8 mouse cellular contexts compared by ENCODE assay signal in the genomic region with DNA sequence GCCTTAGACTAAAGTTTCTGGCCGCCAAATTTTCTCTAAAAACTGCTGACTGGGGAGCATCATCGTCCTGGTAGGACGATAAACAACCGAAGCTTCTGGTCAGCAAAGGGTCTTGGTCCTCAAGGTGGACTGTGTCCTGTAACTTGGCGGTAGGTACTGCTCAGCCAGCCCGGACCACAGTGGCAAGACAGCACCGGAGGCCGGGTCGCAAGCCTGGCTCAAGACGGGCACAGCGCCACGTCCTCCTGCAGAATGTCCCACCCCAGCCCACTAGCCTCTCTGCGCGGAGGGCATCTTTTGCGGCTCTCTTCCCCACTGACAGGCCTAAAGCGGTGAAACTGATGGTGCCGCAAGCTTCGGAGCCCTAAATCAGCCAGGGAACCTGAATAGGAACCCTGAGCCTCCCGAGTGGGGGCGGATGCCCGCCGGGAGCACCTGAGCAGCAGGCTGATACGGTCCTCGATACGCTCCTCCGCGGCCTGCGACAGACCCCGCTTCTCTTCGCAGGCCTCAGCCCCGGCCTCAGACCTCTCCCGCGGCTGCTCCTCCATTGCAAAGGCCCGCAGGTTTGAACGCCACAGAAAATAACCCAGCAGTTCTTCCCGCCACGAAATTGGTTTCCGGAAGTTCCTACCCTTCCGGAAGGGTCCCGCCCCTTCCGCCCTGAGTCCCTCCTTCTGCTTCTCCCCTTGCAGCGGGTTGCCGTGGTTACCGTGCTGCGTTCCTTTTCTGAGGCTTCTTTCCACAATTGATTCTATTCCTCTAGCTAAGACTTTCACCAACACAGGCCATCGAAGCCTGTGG. TPM values are rescaled to one million over a fixed set of nuclear protein-coding genes. Genes with fewer than 3 reads are reported as not detected.
A peak's percentile ranks its signal among the peaks of the same experiment; 100 is the strongest.
DNase-seq lines count a peak whose midpoint lies in the region; ATAC-seq lines count a peak whose summit lies in the region.

A gene (minus strand): TSS at position 648 of the 804 bp plus-strand sequence.

- H3K27me3 ChIP-seq in intestine, embryonic 14.5 days (replicated peaks; ENCODE audit: control insufficient read depth, insufficient read depth, low read length) = no peaks in the 10 kb centered on the region

- H3K4me2 ChIP-seq in intestine, embryonic 14.5 days (ENCODE audit: low read length) = peak within 1 kb of the TSS; percentile 97

- H3K9me3 ChIP-seq in intestine, embryonic 14.5 days (ENCODE audit: control insufficient read depth, low read length) = no peaks in the 10 kb centered on the region

- H3K27ac ChIP-seq in intestine, embryonic 14.5 days (ENCODE audit: low read depth) = peak within 1 kb of the TSS; percentile 9; the same call in 1 of the 2 replicates

- peak within 1 kb of the TSS; percentile 91 for H3K4me3 ChIP-seq in intestine, embryonic 14.5 days (ENCODE audit: low read depth, low read length)

- peak; percentile 90 for ATAC-seq in intestine, embryonic 14.5 days (replicated peaks; ENCODE audit: low FRiP score, low TSS enrichment, low read depth)

- under 1% methylated on average over 46 of the region's 46 CpGs for WGBS in intestine, embryonic 14.5 days

- intact Hi-C loops in gastrocnemius, postnatal 14 days (cut with DNase I; ENCODE audit: low total_unique reads) = no loop called here
- intact Hi-C loops in left cerebral cortex, postnatal 14 days (cut with DNase I) = no loop called here

- H3K4me1 ChIP-seq in intestine, embryonic 14.5 days (replicated peaks; ENCODE audit: control insufficient read depth, insufficient read depth, low read length) = peaks cover 13% of the 10 kb centered on the region

- DNase-seq in adipocyte (ENCODE audit: low spot score) = peak; percentile 83
- DNase-seq in embryo, embryonic 10 days (ENCODE audit: low spot score) = peak; percentile 96
- DNase-seq in gastrocnemius, postnatal 14 days = peak; percentile 82
- peak; percentile 88 for DNase-seq in intestine, embryonic 14.5 days (ENCODE audit: low spot score)
- peak; percentile 71 to 80 for DNase-seq in left cerebral cortex, postnatal 14 days (ENCODE audit: low spot score in 2 of 2)
- DNase-seq in mesoderm, embryonic 11.5 days (ENCODE audit: low read depth, low spot score) = peak; percentile 91
- DNase-seq in right cerebral cortex, postnatal 36 days (ENCODE audit: low spot score in 2 of 2) = peak; percentile 74 to 81
- peak; percentile 86 for DNase-seq in yolk sac, embryonic 10.5 days (ENCODE audit: low spot score)

- H3K9ac ChIP-seq in intestine, embryonic 14.5 days (ENCODE audit: low read length) = peak within 1 kb of the TSS; percentile 70

- H3K36me3 ChIP-seq in intestine, embryonic 14.5 days (ENCODE audit: control insufficient read depth, insufficient read depth, low read length) = peaks cover 36% of the 10 kb centered on the region

RNA-seq across cellular contexts. Expression of the gene that starts here (rescaled TPM):
- under 1 TPM; 0.66 to 0.76 TPM for total RNA-seq in gastrocnemius, postnatal 14 days (2021)
- 35.7 and 39.0 TPM in 2 replicates for polyA plus RNA-seq in intestine, embryonic 14.5 days (2014; fragmentation: Nextera tagmentation; extraction: Ambion mirVana)
- total RNA-seq in left cerebral cortex, postnatal 14 days (2021) = under 1 TPM; 0.66 to 0.72 TPM

Comparison
In these comparisons a context has a peak if more than half of its experiments do, and no peak if none do; other contexts are left out.
1. Peak in every context shown above with its lines: DNase-seq, ATAC-seq, H3K4me3 ChIP-seq and H3K27ac ChIP-seq.
2. Peak in DNase-seq in gastrocnemius, postnatal 14 days; RNA of the gene not detected or under 1 TPM.
3. Peak in DNase-seq in left cerebral cortex, postnatal 14 days; RNA of the gene not detected or under 1 TPM.